Mouse (Mus musculus): ENCODE results near the gene Adk.
A peak's percentile ranks its signal among the peaks of the same experiment; 100 is the strongest.

Adk gene

GRCm38 (mm10) chr14:21062766-21063513 is 10.6 kb downstream of the Adk start:
- ATAC-seq (ENCODE audit: insufficient number of reproducible peaks, low FRiP score, low TSS enrichment): no peak

- ATAC-seq (ENCODE audit: insufficient number of reproducible peaks, low FRiP score, low TSS enrichment): no peak
Measured at GRCm38 (mm10) chr14:21064321-21064720, 11.9 kb downstream of the Adk start.

- no peak for ATAC-seq (ENCODE audit: insufficient number of reproducible peaks, low FRiP score, low TSS enrichment)
Measured at GRCm38 (mm10) chr14:21065490-21066162, 13.3 kb downstream of the Adk start.

GRCm38 (mm10) chr14:21069594-21069993 is 17.2 kb downstream of the Adk start:
- ATAC-seq (ENCODE audit: insufficient number of reproducible peaks, low FRiP score, low TSS enrichment): no peak

- no peak for ATAC-seq (ENCODE audit: insufficient number of reproducible peaks, low FRiP score, low TSS enrichment)
Measured at GRCm38 (mm10) chr14:21073981-21074380, 21.6 kb downstream of the Adk start.

- no peak for ATAC-seq (ENCODE audit: insufficient number of reproducible peaks, low FRiP score, low TSS enrichment)
Measured at GRCm38 (mm10) chr14:21074398-21075320, 22.3 kb downstream of the Adk start.

- ATAC-seq (ENCODE audit: insufficient number of reproducible peaks, low FRiP score, low TSS enrichment): peak; percentile 97
Measured at GRCm38 (mm10) chr14:21075751-21076500, 23.6 kb downstream of the Adk start.

- ATAC-seq (ENCODE audit: insufficient number of reproducible peaks, low FRiP score, low TSS enrichment): peak; percentile 21; the same call in 1 of the 2 replicates
Measured at GRCm38 (mm10) chr14:21076501-21077194, 24.3 kb downstream of the Adk start.

- ATAC-seq (ENCODE audit: insufficient number of reproducible peaks, low FRiP score, low TSS enrichment): no peak
Measured at GRCm38 (mm10) chr14:21077939-21078338, 25.6 kb downstream of the Adk start.

GRCm38 (mm10) chr14:21078511-21078910 is 26.1 kb downstream of the Adk start:
- ATAC-seq (ENCODE audit: insufficient number of reproducible peaks, low FRiP score, low TSS enrichment): no peak

GRCm38 (mm10) chr14:21082823-21083222 is 30.4 kb downstream of the Adk start:
- no peak for ATAC-seq (ENCODE audit: insufficient number of reproducible peaks, low FRiP score, low TSS enrichment)

- ATAC-seq (ENCODE audit: insufficient number of reproducible peaks, low FRiP score, low TSS enrichment): no peak
Measured at GRCm38 (mm10) chr14:21085666-21086065, 33.3 kb downstream of the Adk start.

- ATAC-seq (ENCODE audit: insufficient number of reproducible peaks, low FRiP score, low TSS enrichment): no peak
Measured at GRCm38 (mm10) chr14:21086106-21086505, 33.7 kb downstream of the Adk start.

- no peak for ATAC-seq (ENCODE audit: insufficient number of reproducible peaks, low FRiP score, low TSS enrichment)
Measured at GRCm38 (mm10) chr14:21086827-21087351, 34.5 kb downstream of the Adk start.

GRCm38 (mm10) chr14:21087390-21088060 is 35.2 kb downstream of the Adk start:
- ATAC-seq (ENCODE audit: insufficient number of reproducible peaks, low FRiP score, low TSS enrichment): no peak

- ATAC-seq (ENCODE audit: insufficient number of reproducible peaks, low FRiP score, low TSS enrichment): no peak
Measured at GRCm38 (mm10) chr14:21088731-21089130, 36.4 kb downstream of the Adk start.

- ATAC-seq (ENCODE audit: insufficient number of reproducible peaks, low FRiP score, low TSS enrichment): no peak
Measured at GRCm38 (mm10) chr14:21090400-21090799, 38.0 kb downstream of the Adk start.

- no peak for ATAC-seq (ENCODE audit: insufficient number of reproducible peaks, low FRiP score, low TSS enrichment)
Measured at GRCm38 (mm10) chr14:21090930-21091486, 38.6 kb downstream of the Adk start.
